In the genomic region with DNA sequence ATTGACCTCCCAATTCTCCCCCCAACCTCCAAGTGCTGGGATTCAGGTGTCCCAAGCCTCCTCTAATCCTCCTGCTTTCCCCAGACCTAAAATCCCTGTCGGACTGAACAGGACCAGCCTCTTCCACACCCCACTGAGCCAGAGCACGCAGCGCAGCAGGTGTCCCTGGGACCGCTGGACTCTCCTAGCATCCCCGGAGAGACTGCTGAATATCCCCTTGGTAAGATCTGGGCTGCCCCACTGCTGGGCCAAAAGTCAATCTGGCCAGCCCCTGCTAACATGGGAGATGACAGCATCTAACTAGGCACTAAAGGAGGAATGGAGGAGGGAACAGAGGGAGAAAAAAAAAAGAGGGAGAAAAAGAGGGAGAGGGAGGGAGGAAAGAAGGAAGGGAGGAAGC, we compare ENCODE assay signal across 23 mouse cellular contexts.
DNase-seq lines count a peak whose midpoint lies in the region; ATAC-seq lines count a peak whose summit lies in the region.
"Had no signal": no experiment of that assay in that cellular context is flagged by ENCODE, and none has a peak within 500 bp of the region (broad histone marks: within the 10 kb centered on the region; RNA-seq: fewer than 3 reads in every experiment).

No protein-coding gene starts in this region.

- H3K4me1 ChIP-seq in liver, embryonic 13.5 days (replicated peaks) = peaks cover 34% of the 10 kb centered on the region
- H3K4me1 ChIP-seq in midbrain, embryonic 11.5 days (ENCODE audit: control insufficient read depth, insufficient read depth, low read length) = peaks cover 12% of the 10 kb centered on the region
- peaks cover 5% of the 10 kb centered on the region for H3K4me1 ChIP-seq in midbrain, embryonic 14.5 days (ENCODE audit: control insufficient read depth, insufficient read depth, low read length)

- 44% methylated on average over 5 of the region's 5 CpGs for WGBS in liver, embryonic 13.5 days (ENCODE audit: insufficient replicate concordance)
- 12% methylated on average over 5 of the region's 5 CpGs for WGBS in midbrain, embryonic 11.5 days
- WGBS in midbrain, embryonic 14.5 days = 17% methylated on average over 5 of the region's 5 CpGs

- H3K9ac ChIP-seq in liver, embryonic 13.5 days = no peak overlapping the region
- H3K9ac ChIP-seq in midbrain, embryonic 11.5 days (ENCODE audit: low read length) = no peak overlapping the region
- H3K9ac ChIP-seq in midbrain, embryonic 14.5 days (replicated peaks; ENCODE audit: low read length) = no peak overlapping the region
- H3K9ac ChIP-seq: hindbrain, embryonic 14.5 days had no signal

- no peak overlapping the region for H3K27ac ChIP-seq in liver, embryonic 13.5 days
- no peak overlapping the region for H3K27ac ChIP-seq in midbrain, embryonic 11.5 days (ENCODE audit: low read depth, low read length)
- no peak overlapping the region for H3K27ac ChIP-seq in midbrain, embryonic 14.5 days (replicated peaks; ENCODE audit: low read depth, low read length)
- H3K27ac ChIP-seq: embryonic facial prominence, embryonic 10.5 days; embryonic facial prominence, embryonic 13.5 days; forebrain, embryonic 12.5 days; forebrain, embryonic 15.5 days; heart, adult 2 months; heart, embryonic 10.5 days; heart, embryonic 13.5 days; hindbrain, embryonic 14.5 days; hindbrain, postnatal 0 days had no signal

- ATAC-seq in CD4-positive, CD25-positive, alpha-beta regulatory T cell, adult 4 months = no peak
- no peak for ATAC-seq in liver, embryonic 13.5 days (ENCODE audit: low read depth)
- ATAC-seq in midbrain, embryonic 11.5 days (ENCODE audit: low FRiP score) = no peak
- ATAC-seq in midbrain, embryonic 14.5 days (ENCODE audit: low FRiP score, low TSS enrichment) = no peak
- ATAC-seq: forebrain, embryonic 15.5 days had no signal

- no peaks in the 10 kb centered on the region for H3K9me3 ChIP-seq in liver, embryonic 13.5 days (replicated peaks)
- H3K9me3 ChIP-seq in midbrain, embryonic 11.5 days (ENCODE audit: control insufficient read depth, low read length) = no peaks in the 10 kb centered on the region
- no peaks in the 10 kb centered on the region for H3K9me3 ChIP-seq in midbrain, embryonic 14.5 days (ENCODE audit: control insufficient read depth, low read length)
- H3K9me3 ChIP-seq: embryonic facial prominence, embryonic 10.5 days; embryonic facial prominence, embryonic 13.5 days; forebrain, embryonic 12.5 days; forebrain, embryonic 15.5 days; heart, embryonic 10.5 days had no signal

- H3K4me2 ChIP-seq in liver, embryonic 13.5 days = peak overlapping the region; percentile 78; the same call in 1 of the 2 replicates
- no peak overlapping the region for H3K4me2 ChIP-seq in midbrain, embryonic 11.5 days
- H3K4me2 ChIP-seq in midbrain, embryonic 14.5 days (ENCODE audit: low read length) = no peak overlapping the region

- peaks cover 30% of the 10 kb centered on the region for H3K27me3 ChIP-seq in liver, embryonic 13.5 days
- peaks cover 21% of the 10 kb centered on the region for H3K27me3 ChIP-seq in midbrain, embryonic 11.5 days (ENCODE audit: control insufficient read depth, insufficient read depth, low read length)
- H3K27me3 ChIP-seq in midbrain, embryonic 14.5 days (ENCODE audit: control insufficient read depth, insufficient read depth, low read length) = peaks cover 15% of the 10 kb centered on the region; the same call in 1 of the 2 replicates

- no peak overlapping the region for H3K4me3 ChIP-seq in liver, embryonic 13.5 days (replicated peaks)
- H3K4me3 ChIP-seq in midbrain, embryonic 11.5 days (ENCODE audit: low read depth, low read length) = no peak overlapping the region
- no peak overlapping the region for H3K4me3 ChIP-seq in midbrain, embryonic 14.5 days (replicated peaks; ENCODE audit: low read depth, low read length)

- no peaks in the 10 kb centered on the region for H3K36me3 ChIP-seq in liver, embryonic 13.5 days
- H3K36me3 ChIP-seq in midbrain, embryonic 11.5 days (ENCODE audit: control insufficient read depth, insufficient read depth, low read length) = no peaks in the 10 kb centered on the region
- H3K36me3 ChIP-seq in midbrain, embryonic 14.5 days (ENCODE audit: control insufficient read depth, insufficient read depth, low read length) = no peaks in the 10 kb centered on the region
- H3K36me3 ChIP-seq: embryonic facial prominence, embryonic 13.5 days; forebrain, embryonic 12.5 days; forebrain, embryonic 15.5 days had no signal

- peak; percentile 16 for DNase-seq in CD4-positive, CD25-positive, alpha-beta regulatory T cell, adult 2 months (ENCODE audit: low read depth, low spot score)
- no peak for DNase-seq in liver, embryonic 13.5 days
- no peak for DNase-seq in liver
- DNase-seq in midbrain, embryonic 11.5 days (ENCODE audit: low spot score, missing footprints) = peak; percentile 72
- no peak for DNase-seq in midbrain, embryonic 14.5 days
- DNase-seq: adrenal gland, adult 2 months; adrenal gland, postnatal 14 days; cerebellum, adult 11-12 months; cerebellum, adult 8-10 months; cerebellum, postnatal 36 days; embryo, embryonic 11 days; gastrocnemius, postnatal 25 days; heart, adult 2 months; heart, postnatal 14 days had no signal

Comparison
In these comparisons a context has a peak if more than half of its experiments do, and no peak if none do; other contexts are left out.
1. DNase-seq: peak in CD4-positive, CD25-positive, alpha-beta regulatory T cell, adult 2 months (single experiment) and midbrain, embryonic 11.5 days (single experiment); none in liver, embryonic 13.5 days (single experiment), liver (single experiment) and midbrain, embryonic 14.5 days (single experiment).